8 mouse cellular contexts compared by ENCODE assay signal in the genomic region with DNA sequence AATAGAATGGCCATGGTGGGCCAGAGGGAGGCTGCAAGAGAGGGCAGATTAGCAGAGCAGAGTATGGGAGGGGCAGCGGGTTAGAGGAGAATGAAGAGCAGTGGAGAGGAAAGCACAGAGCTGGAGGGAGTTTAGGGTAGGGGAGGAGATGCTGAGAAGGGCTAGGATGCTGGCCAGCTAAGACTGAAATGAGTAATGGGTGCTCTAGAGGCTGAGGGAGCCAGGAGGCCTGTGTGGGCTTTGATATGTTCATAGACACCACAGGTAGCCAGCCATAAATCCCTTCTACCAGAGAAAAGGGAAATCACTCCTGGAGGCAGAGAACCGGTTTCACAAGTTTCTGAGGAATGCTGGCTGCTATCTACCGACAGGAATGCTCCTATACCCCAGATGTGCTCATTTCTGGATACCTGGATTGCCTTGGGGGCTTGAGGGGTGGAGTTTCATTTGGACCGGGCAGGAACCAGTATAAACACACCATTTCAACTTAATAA. TPM values are rescaled to one million over a fixed set of nuclear protein-coding genes. Genes with fewer than 3 reads are reported as not detected.
DNase-seq lines count a peak whose midpoint lies in the region; ATAC-seq and TF ChIP-seq lines count a peak whose summit lies in the region.

No protein-coding gene starts in this region.

- H3K4me2 ChIP-seq in midbrain, postnatal 0 days (ENCODE audit: low read depth, low read length, poor library complexity, severe bottlenecking) = no peak overlapping the region
- H3K4me2 ChIP-seq in forebrain, embryonic 16.5 days (ENCODE audit: low read length) = no peak overlapping the region
- peak overlapping the region; percentile 12; the same call in 1 of the 2 replicates for H3K4me2 ChIP-seq in liver, embryonic 12.5 days
- no peak overlapping the region; the same call in 1 of the 2 replicates for H3K4me2 ChIP-seq in stomach, postnatal 0 days (replicated peaks; ENCODE audit: low read depth)

- no peaks in the 10 kb centered on the region for H3K27me3 ChIP-seq in midbrain, embryonic 10.5 days (ENCODE audit: low read depth, poor library complexity, severe bottlenecking)
- no peaks in the 10 kb centered on the region for H3K27me3 ChIP-seq in midbrain, postnatal 0 days (ENCODE audit: insufficient read depth, low read length)
- H3K27me3 ChIP-seq in forebrain, embryonic 16.5 days (replicated peaks; ENCODE audit: control insufficient read depth, insufficient read depth, low read length) = no peaks in the 10 kb centered on the region
- H3K27me3 ChIP-seq in liver, embryonic 12.5 days (replicated peaks) = no peaks in the 10 kb centered on the region
- no peaks in the 10 kb centered on the region for H3K27me3 ChIP-seq in stomach, postnatal 0 days (ENCODE audit: control insufficient read depth, insufficient read depth, low read length)

- no peak for TF ChIP-seq CTCF in midbrain, postnatal 0 days (IDR thresholded peaks at IDR 0.05)
- no peak for TF ChIP-seq CTCF in stomach, postnatal 0 days (IDR thresholded peaks at IDR 0.05; ENCODE audit: low read depth)

- WGBS in midbrain, embryonic 10.5 days = 10% methylated on average over 4 of the region's 4 CpGs
- WGBS in midbrain, postnatal 0 days = 12% methylated on average over 4 of the region's 4 CpGs
- WGBS in forebrain, embryonic 16.5 days = 10% methylated on average over 4 of the region's 4 CpGs
- 36% methylated on average over 4 of the region's 4 CpGs for WGBS in liver, embryonic 12.5 days (ENCODE audit: insufficient replicate concordance)
- WGBS in stomach, postnatal 0 days = 8% methylated on average over 4 of the region's 4 CpGs

- H3K36me3 ChIP-seq in midbrain, embryonic 10.5 days = no peaks in the 10 kb centered on the region; the same call in 1 of the 2 replicates
- no peaks in the 10 kb centered on the region for H3K36me3 ChIP-seq in midbrain, postnatal 0 days (ENCODE audit: insufficient read depth, low read length)
- no peaks in the 10 kb centered on the region for H3K36me3 ChIP-seq in forebrain, embryonic 16.5 days (ENCODE audit: control insufficient read depth, insufficient read depth)
- H3K36me3 ChIP-seq in liver, embryonic 12.5 days = peaks cover 4% of the 10 kb centered on the region; the same call in 1 of the 2 replicates
- H3K36me3 ChIP-seq in stomach, postnatal 0 days (ENCODE audit: control insufficient read depth, insufficient read depth, low read length) = no peaks in the 10 kb centered on the region

- H3K27ac ChIP-seq in midbrain, embryonic 10.5 days (replicated peaks) = peak overlapping the region; percentile 14
- H3K27ac ChIP-seq in midbrain, postnatal 0 days (ENCODE audit: low read depth, low read length) = no peak overlapping the region
- no peak overlapping the region for H3K27ac ChIP-seq in forebrain, embryonic 16.5 days (ENCODE audit: low read length)
- H3K27ac ChIP-seq in liver, embryonic 12.5 days = no peak overlapping the region
- H3K27ac ChIP-seq in stomach, postnatal 0 days (replicated peaks) = peak overlapping the region; percentile 64

- H3K9me3 ChIP-seq in midbrain, embryonic 10.5 days (replicated peaks) = no peaks in the 10 kb centered on the region
- H3K9me3 ChIP-seq in midbrain, postnatal 0 days (ENCODE audit: low read length) = no peaks in the 10 kb centered on the region
- no peaks in the 10 kb centered on the region for H3K9me3 ChIP-seq in forebrain, embryonic 16.5 days (ENCODE audit: control insufficient read depth, low read length)
- H3K9me3 ChIP-seq in liver, embryonic 12.5 days (replicated peaks) = no peaks in the 10 kb centered on the region
- H3K9me3 ChIP-seq in stomach, postnatal 0 days (ENCODE audit: control insufficient read depth, low read length) = no peaks in the 10 kb centered on the region

- intact Hi-C loops in left cerebral cortex, postnatal 10 days (cut with DNase I) = no loop called here

- no peak overlapping the region for H3K9ac ChIP-seq in midbrain, postnatal 0 days (replicated peaks; ENCODE audit: low read length, poor library complexity, severe bottlenecking)
- no peak overlapping the region for H3K9ac ChIP-seq in forebrain, embryonic 16.5 days (replicated peaks; ENCODE audit: low read depth, low read length)
- peak overlapping the region; percentile 27; the same call in 1 of the 2 replicates for H3K9ac ChIP-seq in liver, embryonic 12.5 days
- H3K9ac ChIP-seq in stomach, postnatal 0 days (ENCODE audit: low read length) = no peak overlapping the region

- TF ChIP-seq EP300 in stomach, postnatal 0 days (optimal IDR thresholded peaks at IDR 0.05) = no peak

- ATAC-seq in midbrain, postnatal 0 days (ENCODE audit: low FRiP score) = no peak
- ATAC-seq in forebrain, embryonic 16.5 days = 0 out of 2 replicates have a peak, but pooled peaks have one; percentile 43
- ATAC-seq in liver, embryonic 12.5 days = no peak
- ATAC-seq in stomach, postnatal 0 days (ENCODE audit: low FRiP score, low TSS enrichment) = peak; percentile 53

- no peak overlapping the region for H3K4me3 ChIP-seq in midbrain, embryonic 10.5 days
- no peak overlapping the region for H3K4me3 ChIP-seq in midbrain, postnatal 0 days (ENCODE audit: low read depth, low read length)
- H3K4me3 ChIP-seq in forebrain, embryonic 16.5 days (replicated peaks; ENCODE audit: low read length) = no peak overlapping the region
- no peak overlapping the region for H3K4me3 ChIP-seq in liver, embryonic 12.5 days
- H3K4me3 ChIP-seq in stomach, postnatal 0 days (ENCODE audit: low read depth, low read length) = no peak overlapping the region

- DNase-seq in midbrain, embryonic 10.5 days (ENCODE audit: low spot score) = peak; percentile 28
- no peak for DNase-seq in midbrain, postnatal 0 days (ENCODE audit: low spot score)
- DNase-seq in stomach, postnatal 0 days (ENCODE audit: low spot score) = peak; percentile 43
- DNase-seq in spleen, adult 18-20 months = no peak
- no peak for DNase-seq in left cerebral cortex, postnatal 10 days (ENCODE audit: extremely low spot score in 1 of 2, low spot score in 2 of 2)
- DNase-seq in adrenal gland, postnatal 14 days = no peak

- H3K4me1 ChIP-seq in midbrain, embryonic 10.5 days = peaks cover 41% of the 10 kb centered on the region
- H3K4me1 ChIP-seq in midbrain, postnatal 0 days (ENCODE audit: insufficient read depth, low read length) = peaks cover 6% of the 10 kb centered on the region; the same call in 1 of the 2 replicates
- H3K4me1 ChIP-seq in forebrain, embryonic 16.5 days (replicated peaks; ENCODE audit: control insufficient read depth, insufficient read depth, low read length) = peaks cover 9% of the 10 kb centered on the region; the same call in 1 of the 2 replicates
- peaks cover 44% of the 10 kb centered on the region for H3K4me1 ChIP-seq in liver, embryonic 12.5 days
- H3K4me1 ChIP-seq in stomach, postnatal 0 days (replicated peaks; ENCODE audit: control insufficient read depth, insufficient read depth) = peaks cover 6% of the 10 kb centered on the region; the same call in 1 of the 2 replicates

RNA-seq across cellular contexts. Expression of a gene that starts 13.2 kb away (rescaled TPM):
- 22.1 and 35.0 TPM in 2 replicates for polyA plus RNA-seq in midbrain, embryonic 10.5 days (2016; fragmentation: Nextera tagmentation; extraction: Ambion mirVana)
- total RNA-seq in midbrain, postnatal 0 days (2014; rRNA removed) = 121 and 230 TPM in 2 replicates
- 170 and 179 TPM in 2 replicates for polyA plus RNA-seq in midbrain, postnatal 0 days (2015; fragmentation: Nextera tagmentation; extraction: Ambion mirVana)
- 122 and 124 TPM in 2 replicates for polyA plus RNA-seq in forebrain, embryonic 16.5 days (2015; fragmentation: Nextera tagmentation; extraction: Ambion mirVana)
- 1.7 and 2.2 TPM in 2 replicates for polyA plus RNA-seq in liver, embryonic 12.5 days (2016; fragmentation: Nextera tagmentation; extraction: Ambion mirVana)
- 3.8 and 4.3 TPM in 2 replicates for polyA plus RNA-seq in stomach, postnatal 0 days (2015; fragmentation: Nextera tagmentation; extraction: Ambion mirVana)
- total RNA-seq in left cerebral cortex, postnatal 10 days (2021) = 100 to 1,000 TPM; 225 to 235 TPM
- total RNA-seq in adrenal gland, postnatal 14 days (2021) = 5.4 and 11.5 TPM in 2 replicates

RNA-seq across cellular contexts. Expression of a gene that starts 13.8 kb away (rescaled TPM):
- polyA plus RNA-seq in midbrain, embryonic 10.5 days (2016; fragmentation: Nextera tagmentation; extraction: Ambion mirVana) = 22.1 and 23.5 TPM in 2 replicates
- 33.9 and 38.4 TPM in 2 replicates for total RNA-seq in midbrain, postnatal 0 days (2014; rRNA removed)
- 13.7 and 16.9 TPM in 2 replicates for polyA plus RNA-seq in midbrain, postnatal 0 days (2015; fragmentation: Nextera tagmentation; extraction: Ambion mirVana)
- 34.5 and 38.1 TPM in 2 replicates for polyA plus RNA-seq in forebrain, embryonic 16.5 days (2015; fragmentation: Nextera tagmentation; extraction: Ambion mirVana)
- 31.8 and 34.1 TPM in 2 replicates for polyA plus RNA-seq in liver, embryonic 12.5 days (2016; fragmentation: Nextera tagmentation; extraction: Ambion mirVana)
- polyA plus RNA-seq in stomach, postnatal 0 days (2015; fragmentation: Nextera tagmentation; extraction: Ambion mirVana) = 12.4 and 13.1 TPM in 2 replicates
- 10 to 100 TPM; 39.2 to 40.4 TPM for total RNA-seq in left cerebral cortex, postnatal 10 days (2021)
- 31.4 and 34.4 TPM in 2 replicates for total RNA-seq in adrenal gland, postnatal 14 days (2021)

Comparison
In these comparisons a context has a peak if more than half of its experiments do, and no peak if none do; other contexts are left out.
1. DNase-seq: peak in midbrain, embryonic 10.5 days (single experiment) and stomach, postnatal 0 days (single experiment); none in midbrain, postnatal 0 days (single experiment), spleen, adult 18-20 months (0 of 2), left cerebral cortex, postnatal 10 days (0 of 2) and adrenal gland, postnatal 14 days (single experiment).
2. H3K27ac ChIP-seq: peak in midbrain, embryonic 10.5 days (single experiment) and stomach, postnatal 0 days (single experiment); none in midbrain, postnatal 0 days (single experiment), forebrain, embryonic 16.5 days (single experiment) and liver, embryonic 12.5 days (single experiment).
3. ATAC-seq: peak in forebrain, embryonic 16.5 days (single experiment) and stomach, postnatal 0 days (single experiment); none in midbrain, postnatal 0 days (single experiment) and liver, embryonic 12.5 days (single experiment).